Mouse (Mus musculus) left cerebral cortex, postnatal 25 days (tissue): Measurements from ENCODE around the gene OR5BS1P. TPM values are rescaled to one million over a fixed set of nuclear protein-coding genes. Genes with fewer than 3 reads are reported as not detected.
A peak's percentile ranks its signal among the peaks of the same experiment; 100 is the strongest.
"Not testable (repeated sequence)": the region's sequence is repeated elsewhere in the genome, so short reads cannot be mapped to it uniquely, and the experiment has no call there.

Experiments used
- DNase-seq, 2 experiments: peaks; one replicate each; pipeline ENCODE4 v3.0.0; 2022; ENCODE audit warnings: low spot score in 2 of 2, mixed read lengths in 1 of 2
- intact Hi-C: fragments of 180-260 bp; cut with DNase I; formaldehyde crosslinking; loops from one replicate; pipeline ENCODE4 v1.15.1; 2025
- total RNA-seq, 2 experiments: library from RNA; stranded (reverse); gene quantifications; 2 replicates each; pipeline ENCODE4 v1.2.3; 2021

The OR5BS1P gene
- total RNA-seq, 2 experiments from 2014 or later, result not detected

DNA sequence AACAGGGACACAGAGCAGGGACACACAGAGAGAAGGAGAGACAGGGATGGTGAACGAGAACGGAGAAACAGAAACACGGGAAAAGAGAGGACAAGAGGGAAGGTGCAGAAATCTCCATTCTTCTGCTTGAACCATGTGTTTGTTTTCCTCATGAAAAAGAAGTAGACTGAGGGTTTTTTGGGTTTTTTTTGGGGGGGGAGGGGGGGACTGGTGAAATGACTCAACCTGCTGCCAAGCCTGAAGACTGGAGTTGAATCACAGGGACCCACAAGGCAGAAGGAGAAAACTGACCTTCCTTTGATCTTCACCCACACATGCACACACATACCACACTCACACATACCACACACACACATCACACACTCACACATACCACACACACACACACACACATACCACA is 33.6 kb downstream of the OR5BS1P start:
- DNase-seq, result no peak
- intact Hi-C loops, result loop anchor here (10.0 kb wide), 1 partner anchor 409 kb away; the partner anchor contains the start of genes Pfkm and Senp1

DNA sequence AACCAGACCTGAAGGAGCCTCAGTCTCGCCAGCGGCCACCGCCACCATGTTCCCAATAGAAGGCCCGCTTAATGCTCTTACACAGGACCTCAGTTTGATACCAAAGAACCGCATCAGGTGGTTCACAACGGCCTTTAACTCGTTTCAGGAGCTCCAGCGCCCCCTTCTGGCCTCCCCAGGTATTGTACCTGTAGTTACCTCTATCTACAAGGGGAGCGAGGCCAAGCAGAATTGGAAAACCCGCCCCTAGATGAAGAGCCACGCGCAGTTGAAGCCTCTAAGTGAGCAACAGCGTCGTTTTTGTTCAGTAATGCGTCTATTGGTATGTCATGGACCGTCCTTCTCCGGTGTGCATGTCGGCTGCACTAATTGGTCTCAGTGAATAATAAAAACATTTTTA is 34.8 kb downstream of the OR5BS1P start:
- peak; percentile 56 to 61 for DNase-seq

DNA sequence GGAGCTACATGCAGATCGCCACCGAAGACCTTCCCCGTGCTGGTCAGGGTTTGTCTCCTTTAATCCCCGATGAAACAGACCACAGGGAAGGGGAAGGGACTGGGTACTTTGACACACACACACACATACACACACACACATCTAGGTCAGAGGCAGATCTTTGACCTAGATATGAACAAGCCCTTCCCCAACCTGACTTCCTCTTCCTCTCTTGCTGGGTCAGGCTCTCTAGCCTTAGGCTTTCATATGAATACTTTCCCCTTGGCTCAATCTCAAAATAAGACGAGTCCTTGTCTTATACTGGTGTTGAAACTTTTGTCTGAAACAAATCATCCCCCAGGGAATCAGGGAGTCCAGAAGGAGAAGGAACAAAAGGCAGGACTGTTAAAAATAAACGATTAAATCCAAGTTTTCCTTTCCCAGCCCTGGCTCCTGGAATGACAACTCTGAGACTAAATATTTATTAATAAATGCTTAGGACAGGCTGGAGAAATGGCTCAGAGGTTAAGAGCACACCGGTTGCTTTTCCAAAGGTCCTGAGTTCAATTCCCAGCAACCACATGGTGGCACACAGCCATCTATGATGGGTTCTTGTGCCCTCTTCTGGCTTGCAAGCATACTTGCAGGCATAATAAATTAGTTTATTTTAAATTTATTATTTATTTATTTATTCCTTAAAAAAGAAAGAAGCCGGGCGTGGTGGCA is 36.7 kb downstream of the OR5BS1P start:
- DNase-seq, result no peak
- intact Hi-C loops, result loop anchor here (10.0 kb wide), 1 partner anchor 412 kb away; the partner anchor contains the start of genes Pfkm and Senp1

More for the DNA sequence above, 34.8 kb downstream of the OR5BS1P start:
- intact Hi-C loops, result loop anchor here (10.0 kb wide), 1 partner anchor 410 kb away; the partner anchor contains the start of genes Pfkm and Senp1

DNA sequence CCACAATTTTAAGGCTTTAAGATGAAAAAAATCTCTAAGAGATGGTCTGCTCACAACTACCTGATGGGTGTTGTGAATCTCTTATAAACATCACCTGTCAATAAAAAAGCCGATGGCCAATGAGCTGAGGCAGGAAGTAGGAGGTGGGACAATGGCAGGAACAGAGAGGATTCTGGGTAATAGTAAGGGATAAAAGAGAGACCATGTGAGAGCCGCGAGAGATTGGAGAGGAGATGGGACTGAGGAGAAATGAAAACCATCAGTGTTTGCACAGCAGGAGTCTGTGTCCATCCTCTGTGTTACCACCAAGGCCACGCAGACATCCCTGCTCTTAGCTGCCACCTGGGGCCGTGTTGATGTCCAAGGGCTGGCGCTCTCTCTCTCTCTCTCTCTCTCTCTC is 37.6 kb downstream of the OR5BS1P start:
- no peak for DNase-seq
- intact Hi-C loops, result loop anchor here (10.0 kb wide), 1 partner anchor 413 kb away; the partner anchor contains the start of genes Pfkm and Senp1

DNA sequence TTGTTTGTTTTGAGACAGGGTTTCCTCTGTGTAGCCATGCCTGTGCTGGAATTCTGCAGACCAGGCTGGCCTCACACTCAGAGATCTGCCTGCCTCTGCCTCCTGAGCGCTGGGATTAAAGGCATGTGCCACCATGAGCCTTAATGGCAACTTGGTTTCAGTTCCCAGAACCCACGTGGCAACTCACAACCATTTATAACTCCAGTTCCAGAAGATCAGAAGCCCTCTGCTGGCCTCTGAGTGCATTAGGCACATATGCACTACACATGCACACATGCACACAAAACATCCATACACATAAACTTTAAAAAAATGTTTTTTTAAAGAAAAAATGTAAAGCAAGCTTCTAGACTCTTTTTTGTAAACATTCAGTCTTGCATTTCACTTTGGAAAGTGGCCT is 39.7 kb downstream of the OR5BS1P start:
- intact Hi-C loops, result loop anchor here (10.0 kb wide), 1 partner anchor 415 kb away; the partner anchor contains the start of genes Pfkm and Senp1
- DNase-seq, result no peak

DNA sequence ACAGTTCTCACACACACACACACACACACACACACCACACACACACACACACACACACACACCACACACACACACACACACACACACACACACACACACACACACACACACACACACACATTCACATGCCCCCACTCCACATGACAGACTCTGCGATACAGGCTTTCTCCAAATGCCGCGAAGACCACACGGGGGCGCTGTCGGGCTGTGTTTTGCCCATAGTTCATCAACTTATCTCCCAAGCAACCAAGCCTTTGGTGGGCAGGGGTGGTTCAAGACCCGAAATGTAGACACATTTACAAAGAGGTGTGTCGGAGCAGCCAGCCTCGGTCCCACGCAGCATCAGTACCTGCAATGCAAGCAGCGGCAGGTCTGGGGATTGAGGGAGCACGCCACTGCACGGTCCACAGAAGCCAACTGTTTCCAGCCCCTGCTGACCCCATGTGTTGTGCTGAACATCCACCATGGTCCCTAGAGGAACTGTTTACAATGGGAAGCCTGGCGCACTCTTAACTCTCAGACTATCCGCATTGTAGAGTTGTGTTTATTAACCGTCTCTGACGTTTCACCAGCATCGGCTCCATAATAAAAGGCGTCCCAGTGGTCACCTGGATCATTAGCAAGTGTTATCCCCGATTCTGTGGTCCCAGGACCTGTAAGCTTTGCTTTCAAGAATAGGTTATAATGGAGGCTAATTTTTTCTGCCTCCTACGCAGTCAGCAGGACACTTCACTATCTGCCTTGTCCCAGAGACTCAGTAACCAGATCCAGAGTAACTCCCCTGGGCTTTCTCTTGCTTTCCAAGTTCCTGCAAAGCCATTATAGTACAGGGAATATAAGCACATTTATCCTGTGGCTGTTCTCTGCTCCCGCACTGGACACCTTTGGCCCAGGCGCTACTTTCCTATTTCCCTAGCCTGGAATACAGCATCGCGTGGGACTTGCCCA is 41.0 kb downstream of the OR5BS1P start:
- intact Hi-C loops, result loop anchor here (5.0 kb wide), 1 partner anchor 107 kb away; no protein-coding TSS in a partner anchor
- peak in 1 of 2 experiments; percentile 66 for DNase-seq

DNA sequence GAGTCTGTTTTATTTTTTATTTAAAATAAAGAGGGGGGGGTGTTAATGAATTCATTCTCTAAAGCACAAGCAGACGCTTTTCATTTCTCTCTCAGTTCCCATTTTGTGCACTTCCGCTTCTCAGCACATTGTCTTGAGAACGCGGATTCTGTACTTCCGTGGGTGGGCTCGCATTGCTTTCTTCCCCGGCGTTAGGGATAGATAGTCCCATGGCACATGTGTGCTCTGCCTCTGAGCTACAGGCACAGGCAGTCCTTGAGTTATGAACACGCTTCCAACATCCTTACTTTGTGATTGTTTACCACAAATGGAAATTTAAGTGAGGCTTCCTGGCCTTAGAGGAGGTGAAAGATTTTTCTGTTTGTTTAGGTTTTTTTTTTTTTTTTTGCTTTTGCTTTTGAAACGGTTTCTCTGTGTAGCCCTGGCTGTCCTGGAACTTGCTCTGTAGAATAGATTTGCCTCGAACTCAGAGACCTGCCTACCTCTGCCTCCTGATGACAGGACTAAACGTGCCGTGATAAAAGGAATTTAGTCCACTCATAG is 41.8 kb downstream of the OR5BS1P start:
- intact Hi-C loops, result loop anchor here (5.0 kb wide), 1 partner anchor 106 kb away; no protein-coding TSS in a partner anchor
- DNase-seq, result no peak

DNA sequence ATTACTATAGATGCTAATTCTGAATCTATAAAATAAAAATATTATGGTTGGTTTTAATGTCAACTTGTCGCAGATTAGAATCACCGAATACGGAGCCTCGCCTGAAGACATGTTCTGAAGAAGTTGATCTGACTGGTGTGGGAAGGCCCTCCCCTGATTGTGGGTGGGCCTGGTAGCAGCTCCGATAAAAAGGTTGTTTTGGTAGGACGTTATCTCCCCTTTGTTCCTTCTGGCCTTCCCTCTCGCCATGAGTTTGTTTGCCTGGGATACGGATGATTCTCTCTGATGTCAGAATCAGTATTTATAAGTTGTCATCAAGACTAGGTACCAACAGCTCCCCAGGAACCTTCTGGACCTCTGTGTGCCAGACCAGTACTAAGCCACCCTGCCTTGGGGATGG is 42.5 kb downstream of the OR5BS1P start:
- DNase-seq, result no peak
- intact Hi-C loops, result loop anchor here (5.0 kb wide), 1 partner anchor 105 kb away; no protein-coding TSS in a partner anchor

DNA sequence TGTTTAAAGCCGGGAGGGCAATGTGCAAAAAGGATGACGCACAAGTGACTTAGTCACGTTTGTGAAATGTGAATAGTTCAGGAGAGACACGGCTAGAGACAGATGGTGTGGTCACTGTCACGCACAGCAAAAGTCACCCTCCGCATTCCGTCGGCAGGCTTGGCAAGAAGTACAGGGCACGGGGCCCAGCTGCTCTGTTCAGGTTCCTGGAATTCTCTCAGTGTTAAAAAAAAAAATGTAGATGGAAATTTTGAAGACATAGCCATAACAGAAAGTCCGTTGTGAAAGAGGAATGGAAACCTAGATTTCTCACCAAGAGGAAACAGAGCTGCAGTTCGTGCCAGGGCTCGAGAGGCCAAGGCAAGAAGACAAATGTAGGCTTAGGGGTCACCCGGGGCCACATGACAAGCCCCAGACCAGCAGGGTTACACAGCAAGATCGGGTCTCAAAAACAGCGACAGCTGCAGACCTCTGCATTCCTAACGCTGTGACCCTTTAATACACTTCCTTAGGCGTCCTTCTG is 43.2 kb downstream of the OR5BS1P start:
- DNase-seq, result peak; percentile 43 to 73
- intact Hi-C loops, result loop anchor here (5.0 kb wide), 1 partner anchor 104 kb away; no protein-coding TSS in a partner anchor

DNA sequence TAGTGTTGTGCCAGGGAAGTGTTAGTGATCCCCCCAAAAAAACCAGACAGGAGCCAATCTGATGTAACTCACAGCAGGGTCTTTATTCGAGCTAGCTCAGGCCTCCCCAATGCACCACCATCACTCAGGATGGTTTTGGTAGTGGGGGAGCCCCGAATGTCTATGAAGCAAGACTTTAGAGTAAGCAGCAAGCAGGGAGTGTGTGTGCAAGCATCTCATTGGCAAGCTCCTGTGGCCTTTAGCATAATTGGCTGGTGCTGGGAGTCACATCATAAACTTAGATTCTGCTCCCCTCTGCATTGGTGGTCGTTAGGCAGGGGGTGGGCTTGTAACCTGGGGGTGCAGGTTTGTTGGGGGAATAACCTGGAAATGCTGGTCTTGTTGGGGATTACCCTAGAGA is 44.0 kb downstream of the OR5BS1P start:
- not testable (repeated sequence) for DNase-seq
- intact Hi-C loops, result loop anchor here (5.0 kb wide), 1 partner anchor 104 kb away; no protein-coding TSS in a partner anchor

DNA sequence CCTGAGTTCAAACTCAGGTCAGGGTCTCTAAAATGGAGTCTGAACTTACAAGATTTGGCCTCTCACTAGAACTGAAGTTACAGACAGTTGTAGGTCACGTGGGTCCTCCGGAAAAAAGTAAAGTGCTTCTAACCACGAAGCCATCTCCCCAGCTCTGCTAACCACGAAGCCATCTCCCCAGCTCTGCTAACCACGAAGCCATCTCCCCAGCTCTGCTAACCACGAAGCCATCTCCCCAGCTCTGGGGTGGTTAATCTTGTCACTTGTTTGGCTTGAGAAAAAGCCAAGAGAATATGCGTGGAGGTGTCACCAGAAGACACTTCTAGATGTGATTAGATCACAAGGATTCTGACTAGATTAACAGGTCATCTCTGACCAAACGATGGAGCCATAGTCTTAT is 44.5 kb downstream of the OR5BS1P start:
- no peak for DNase-seq
- intact Hi-C loops, result loop anchor here (5.0 kb wide), 1 partner anchor 103 kb away; no protein-coding TSS in a partner anchor

DNA sequence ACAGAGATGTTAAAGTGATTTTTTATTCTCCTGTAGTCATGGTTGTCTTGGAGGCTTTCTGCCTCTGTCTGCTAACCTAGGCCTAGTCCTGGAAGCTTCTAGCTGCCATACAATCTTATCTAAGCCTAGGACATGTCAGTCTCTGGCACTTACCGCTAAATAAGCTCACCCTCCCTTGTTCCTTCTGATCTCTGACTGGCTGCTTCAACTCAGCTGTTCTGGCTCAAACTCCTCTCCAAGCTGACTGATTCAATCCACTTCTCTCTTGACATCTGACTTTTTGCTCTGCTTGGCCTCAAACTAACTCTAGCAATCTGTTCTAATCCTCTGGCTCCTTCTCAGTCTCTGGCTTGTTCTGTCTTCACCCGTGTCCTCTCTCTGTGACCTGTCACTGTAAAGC is 45.1 kb downstream of the OR5BS1P start:
- intact Hi-C loops, result loop anchor here (5.0 kb wide), 1 partner anchor 102 kb away; no protein-coding TSS in a partner anchor
- DNase-seq, result not testable (repeated sequence)

DNA sequence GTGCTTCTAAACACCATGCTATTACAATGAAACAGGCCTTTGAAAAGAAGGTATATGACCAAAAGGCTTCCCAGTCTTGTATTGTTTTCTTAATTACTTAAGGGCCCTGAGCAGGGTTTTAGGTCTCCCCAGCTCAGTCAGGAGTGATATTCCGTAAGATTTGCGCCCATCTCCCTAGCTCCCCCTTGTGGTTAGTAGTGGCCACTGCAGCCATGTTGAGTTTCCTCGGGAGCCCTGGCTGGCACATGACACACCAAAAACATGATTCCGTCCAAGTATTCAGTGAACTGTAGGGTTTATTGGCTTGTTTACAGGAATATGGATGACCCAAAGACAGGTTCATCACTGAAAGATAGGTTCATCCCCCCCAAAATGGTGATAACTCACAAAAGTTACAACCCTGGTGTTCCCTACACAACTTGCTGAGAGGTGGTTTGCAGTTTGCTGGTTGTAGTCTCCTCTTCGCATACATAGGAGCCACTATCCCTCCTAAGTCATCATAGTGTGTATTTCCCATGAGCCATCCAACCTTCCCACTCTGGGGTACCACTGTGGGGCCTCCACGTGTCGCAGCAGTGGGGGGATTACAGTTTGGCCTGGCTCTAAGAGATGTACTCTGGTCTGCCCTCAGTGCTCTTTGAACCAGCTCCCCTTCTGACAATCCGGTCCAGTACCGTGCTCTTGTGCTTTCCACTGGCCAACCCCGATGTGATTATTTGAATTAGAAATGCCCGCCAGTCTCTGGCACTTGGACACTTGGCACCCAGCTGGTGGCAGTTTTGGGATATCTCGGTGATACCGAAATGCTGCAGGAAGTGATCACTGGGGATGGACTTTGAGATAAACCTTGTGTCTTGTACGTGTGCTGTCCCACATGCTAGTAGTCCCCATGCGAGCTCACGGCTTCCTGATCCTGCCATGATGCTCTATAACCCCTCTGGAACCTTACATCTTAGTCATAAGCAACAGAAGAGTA is 48.0 kb downstream of the OR5BS1P start:
- peak; percentile 44 to 54 for DNase-seq
- intact Hi-C loops, result no loop called here

DNA sequence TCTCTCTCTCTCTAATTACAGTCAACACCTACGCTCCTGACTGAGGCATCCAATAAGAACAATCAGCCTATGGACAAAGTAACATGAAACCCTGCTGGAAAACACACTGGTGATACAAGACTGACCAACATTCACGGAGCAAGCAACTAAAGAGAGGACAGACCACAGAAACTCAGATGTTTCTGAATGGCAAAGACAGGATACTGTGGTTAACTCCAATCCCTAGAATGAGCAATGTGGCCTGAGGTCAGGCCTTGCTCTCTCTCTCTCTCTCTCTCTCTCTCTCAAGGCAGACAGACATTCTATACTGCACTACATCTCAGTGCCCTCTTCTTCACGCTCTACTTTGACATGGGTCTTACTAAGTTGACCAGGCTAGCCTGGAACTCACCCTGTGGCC is 51.5 kb downstream of the OR5BS1P start:
- intact Hi-C loops, result no loop called here

DNA sequence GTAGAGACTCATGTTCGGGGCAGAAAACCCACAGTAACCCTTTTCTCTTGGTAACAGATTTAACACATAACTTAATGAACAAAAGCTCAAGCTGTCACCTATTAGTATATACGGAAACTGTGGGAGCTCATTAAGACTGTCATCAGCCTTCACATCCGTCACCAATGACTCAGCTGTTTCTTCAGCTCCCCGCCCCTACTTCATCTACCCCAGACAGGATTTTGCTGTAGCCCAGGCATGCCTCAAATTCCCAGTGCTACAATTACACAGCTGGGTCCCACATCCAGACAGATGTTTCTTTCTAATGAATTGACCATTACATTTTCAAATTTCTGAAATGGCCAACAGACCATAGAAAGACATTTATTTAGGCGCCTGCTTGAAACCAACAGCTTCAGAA is 56.4 kb downstream of the OR5BS1P start:
- intact Hi-C loops, result no loop called here
- DNase-seq, result no peak

More for the DNA sequence above, 51.5 kb downstream of the OR5BS1P start:
- no peak for DNase-seq

DNA sequence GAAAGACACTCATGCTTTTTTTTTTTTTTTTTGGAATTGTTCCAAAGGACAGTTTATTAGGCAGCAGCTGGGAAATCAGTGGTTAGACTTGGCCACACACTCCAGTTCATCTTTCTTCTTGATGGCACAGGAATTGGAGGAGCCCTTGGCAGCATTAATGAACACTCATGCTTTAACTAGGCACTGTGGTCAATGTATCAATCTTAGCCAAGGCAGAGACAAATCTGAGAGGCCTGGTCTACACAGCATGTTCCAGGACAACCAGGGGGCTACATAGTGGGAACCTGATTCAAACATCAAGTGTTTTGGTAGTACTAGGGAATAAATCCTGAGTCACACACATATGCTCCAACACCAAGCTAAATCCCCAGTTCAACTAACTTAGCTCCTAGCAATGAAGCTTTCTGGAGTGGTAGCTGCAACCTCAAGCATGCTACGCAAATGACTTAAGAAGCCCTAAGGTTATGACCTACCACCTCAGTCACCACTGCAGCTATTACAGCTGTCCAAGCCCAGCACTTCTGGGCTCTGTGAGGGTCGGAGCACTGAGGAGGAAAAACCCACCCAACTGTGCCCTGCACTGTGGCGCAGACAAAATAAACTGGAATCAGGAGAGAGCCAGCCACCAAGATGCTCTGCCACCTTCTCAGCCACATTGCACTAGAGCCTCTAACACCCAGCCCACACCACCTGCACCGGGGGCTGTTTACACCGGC is 57.5 kb downstream of the OR5BS1P start:
- DNase-seq, result no peak
- intact Hi-C loops, result no loop called here

DNA sequence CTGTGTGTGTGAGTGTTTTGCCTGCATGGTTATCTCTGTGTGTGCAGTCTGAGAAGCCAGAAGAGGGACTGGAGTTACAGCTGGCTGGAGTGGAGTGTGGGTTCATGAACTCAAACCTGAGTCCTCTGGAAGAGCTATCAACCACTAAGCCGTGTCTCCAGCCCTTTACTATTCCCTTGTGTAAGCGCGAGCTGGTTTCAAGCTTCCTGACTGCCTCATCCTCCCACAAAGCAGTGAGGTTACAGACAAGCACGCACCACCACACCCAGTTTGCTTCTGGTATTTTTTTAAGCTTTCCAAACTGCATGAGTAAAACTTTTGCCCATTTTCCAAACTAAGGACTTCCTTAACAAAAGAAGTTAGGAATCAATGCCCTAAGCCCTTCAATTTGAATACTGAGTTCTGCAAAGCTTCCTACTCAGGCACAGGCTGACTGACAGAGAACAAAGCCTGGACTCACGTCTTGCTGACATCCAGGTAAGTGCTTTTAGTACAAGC is 58.4 kb downstream of the OR5BS1P start:
- intact Hi-C loops, result no loop called here
- no peak for DNase-seq
